Mouse (Mus musculus) subcutaneous adipose tissue, adult 2 months (tissue): ENCODE data around the gene Olfr995. TPM values are rescaled to one million over a fixed set of nuclear protein-coding genes. Genes with fewer than 3 reads are reported as not detected.

Experiments used
- polyA plus RNA-seq: library from polyadenylated mRNA; depleted of rRNA; stranded (reverse); fragments of >200 nt; gene quantifications from 2 replicates; pipeline ENCODE4 v1.2.3, GENCODE M21; 2012; ENCODE audit warnings: low replicate concordance; rRNA removed

Olfr995 gene
- not detected in 2 replicates for polyA plus RNA-seq

GRCm38 (mm10) chr2:85443539-85443938, at the start of gene Olfr995:
TSS of gene Olfr995 (minus strand) at chr2:85443639.

GRCm38 (mm10) chr2:85436351-85436750, 7.1 kb downstream of the Olfr995 start, which contains the start of gene Olfr994:
TSS of gene Olfr994 (minus strand) at chr2:85436451.

GRCm38 (mm10) chr2:85414777-85415176, 28.7 kb downstream of the Olfr995 start, which contains the start of gene Olfr993:
TSS of gene Olfr993 (minus strand) at chr2:85414877.

GRCm38 (mm10) chr2:85409369-85409768, 34.1 kb downstream of the Olfr995 start, which contains the start of gene Olfr992:
TSS of gene Olfr992 (minus strand) at chr2:85409469.

Other genes starting within 250 kb of the Olfr995 start
- 0.40 and 7.8 TPM in 2 replicates for gene Lrrc55, start 246.4 kb downstream of the Olfr995 start, polyA plus RNA-seq
- not detected in 2 replicates for gene Olfr987, start 104.3 kb downstream of the Olfr995 start, polyA plus RNA-seq
- gene Olfr988, start 80.4 kb downstream of the Olfr995 start, polyA plus RNA-seq: not detected in 2 replicates
- not detected in 2 replicates for gene Olfr992, start 34.2 kb downstream of the Olfr995 start, polyA plus RNA-seq
- not detected in 2 replicates for gene Olfr993, start 28.8 kb downstream of the Olfr995 start, polyA plus RNA-seq
- not detected in 2 replicates for gene Olfr994, start 7.2 kb downstream of the Olfr995 start, polyA plus RNA-seq
- 18.3 TPM in 1 of 2 replicates, not detected in the other for gene 4833423E24Rik, start 75.4 kb upstream of the Olfr995 start, polyA plus RNA-seq
- not detected in 2 replicates for gene Olfr996, start 135.6 kb upstream of the Olfr995 start, polyA plus RNA-seq
- gene Olfr998, start 145.3 kb upstream of the Olfr995 start, polyA plus RNA-seq: not detected in 2 replicates
- not detected in 2 replicates for gene Olfr1000, start 168.3 kb upstream of the Olfr995 start, polyA plus RNA-seq
- not detected in 2 replicates for gene Olfr1002, start 207.1 kb upstream of the Olfr995 start, polyA plus RNA-seq
- not detected in 2 replicates for gene Olfr154, start 220.8 kb upstream of the Olfr995 start, polyA plus RNA-seq
- not detected in 2 replicates for gene Olfr1006, start 235.1 kb upstream of the Olfr995 start, polyA plus RNA-seq
- gene Olfr1008, start 245.8 kb upstream of the Olfr995 start, polyA plus RNA-seq: not detected in 2 replicates